ENCODE assay signal across 8 mouse cellular contexts in genomic region chr9:97017121-97017810, GRCm38 (mm10). TPM values are rescaled to one million over a fixed set of nuclear protein-coding genes. Genes with fewer than 3 reads are reported as not detected.
DNase-seq lines count a peak whose midpoint lies in the region; ATAC-seq lines count a peak whose summit lies in the region.

No protein-coding gene starts in this region.

- ATAC-seq in neural tube, embryonic 12.5 days (ENCODE audit: low FRiP score, low read depth): no peak
- no peak for ATAC-seq in CD4-positive, CD25-positive, alpha-beta regulatory T cell, adult 4 months

- H3K9ac ChIP-seq in neural tube, embryonic 12.5 days: peak overlapping the region; percentile 97

- intact Hi-C loops in heart, postnatal 10 days (cut with DNase I): no loop called here

- H3K27me3 ChIP-seq in limb, embryonic 10.5 days (ENCODE audit: low read depth, poor library complexity, severe bottlenecking): peaks cover 22% of the 10 kb centered on the region
- H3K27me3 ChIP-seq in neural tube, embryonic 12.5 days (replicated peaks): no peaks in the 10 kb centered on the region

- no peaks in the 10 kb centered on the region for H3K9me3 ChIP-seq in limb, embryonic 10.5 days (replicated peaks)
- no peaks in the 10 kb centered on the region for H3K9me3 ChIP-seq in neural tube, embryonic 12.5 days

- H3K36me3 ChIP-seq in limb, embryonic 10.5 days: peaks cover 23% of the 10 kb centered on the region
- H3K36me3 ChIP-seq in neural tube, embryonic 12.5 days: no peaks in the 10 kb centered on the region

- under 1% methylated on average over 34 of the region's 34 CpGs for WGBS in limb, embryonic 10.5 days
- WGBS in neural tube, embryonic 12.5 days: under 1% methylated on average over 34 of the region's 34 CpGs

- H3K27ac ChIP-seq in limb, embryonic 10.5 days: peak overlapping the region; percentile 97
- H3K27ac ChIP-seq in neural tube, embryonic 12.5 days: peak overlapping the region; percentile 99

- peak overlapping the region; percentile 82 for H3K4me3 ChIP-seq in limb, embryonic 10.5 days
- H3K4me3 ChIP-seq in neural tube, embryonic 12.5 days: peak overlapping the region; percentile 78

- peak overlapping the region; percentile 75 for H3K4me2 ChIP-seq in neural tube, embryonic 12.5 days (replicated peaks)

- peak; percentile 62 to 70 for DNase-seq in cerebellum, postnatal 10 days
- no peak for DNase-seq in cerebellum, adult 9-11 months
- peak; percentile 3 for DNase-seq in thymus, postnatal 25 days
- no peak for DNase-seq in thymus, postnatal 36 days
- DNase-seq in heart, postnatal 10 days: peak; percentile 52 to 54
- peak; percentile 65 for DNase-seq in limb, embryonic 10.5 days (ENCODE audit: low spot score)

- H3K4me1 ChIP-seq in limb, embryonic 10.5 days: peaks cover 72% of the 10 kb centered on the region
- H3K4me1 ChIP-seq in neural tube, embryonic 12.5 days: peaks cover 44% of the 10 kb centered on the region

RNA-seq across cellular contexts. Expression of gene Spsb4, which starts 1.4 kb away (rescaled TPM):
- total RNA-seq in heart, postnatal 10 days (2021): 10 to 100 TPM; 11.4 to 17.9 TPM
- 70.3 and 80.6 TPM in 2 replicates for polyA plus RNA-seq in limb, embryonic 10.5 days (2016; fragmentation: Nextera tagmentation; extraction: Ambion mirVana)
- 126 TPM in 2 replicates for polyA plus RNA-seq in neural tube, embryonic 12.5 days (2016; fragmentation: Nextera tagmentation; extraction: Ambion mirVana)
- not detected for polyA plus RNA-seq in CD4-positive, CD25-positive, alpha-beta regulatory T cell, adult 4 months (2017; shearing (Covaris generic))

Comparison
In these comparisons a context has a peak if more than half of its experiments do, and no peak if none do; other contexts are left out.
1. DNase-seq: peak in cerebellum, postnatal 10 days (2 of 2), thymus, postnatal 25 days (single experiment), heart, postnatal 10 days (2 of 2) and limb, embryonic 10.5 days (single experiment); none in cerebellum, adult 9-11 months (single experiment) and thymus, postnatal 36 days (0 of 2).
2. RNA of gene Spsb4, which starts 1.4 kb away (polyA plus RNA-seq): 126 TPM in neural tube, embryonic 12.5 days and 70.3 to 80.6 TPM in limb, embryonic 10.5 days; not detected in CD4-positive, CD25-positive, alpha-beta regulatory T cell, adult 4 months; every median in the first group is over 10 times any median in the second.